Mouse (Mus musculus): Measurements from ENCODE around the gene Zfp983. TPM values are rescaled to one million over a fixed set of nuclear protein-coding genes. Genes with fewer than 3 reads are reported as not detected.

Gene Zfp983
- polyA plus RNA-seq, 1 experiment from 2014 or later: 12.3 TPM

GRCm38 (mm10) chr17:21696073-21696472, 45.6 kb downstream of the Zfp983 start:
- Histone ChIP-seq H3K9me3 (no peaks in the 10 kb centered on the region), H3K27me3 (no peaks in the 10 kb centered on the region), H3K4me2 (no peak overlapping the region), H3K4me1 (replicated peaks) (no peaks in the 10 kb centered on the region), H3K9ac (no peak overlapping the region), H3K27ac (replicated peaks) (no peak overlapping the region), H3K36me3 (peaks cover 21% of the 10 kb centered on the region), H3K4me3 (no peak overlapping the region)
- no peak for ATAC-seq (ENCODE audit: low FRiP score, low read depth)

- H3K9me3 ChIP-seq: no peaks in the 10 kb centered on the region
- H3K4me2 ChIP-seq: no peak overlapping the region
- ATAC-seq (ENCODE audit: low FRiP score, low read depth): no peak
- no peak overlapping the region for H3K27ac ChIP-seq (replicated peaks)
- no peak overlapping the region for H3K9ac ChIP-seq
- 51% methylated on average over 5 of the region's 5 CpGs for WGBS
- no peaks in the 10 kb centered on the region for H3K36me3 ChIP-seq
- no peaks in the 10 kb centered on the region for H3K27me3 ChIP-seq
- no peak overlapping the region for H3K4me3 ChIP-seq
- peaks cover 5% of the 10 kb centered on the region; the same call in 1 of the 2 replicates for H3K4me1 ChIP-seq (replicated peaks)
Observed at GRCm38 (mm10) chr17:21702281-21703240, 52.1 kb downstream of the Zfp983 start.

GRCm38 (mm10) chr17:21703414-21703813, 53.0 kb downstream of the Zfp983 start:
- no peaks in the 10 kb centered on the region for H3K27me3 ChIP-seq
- peaks cover 7% of the 10 kb centered on the region for H3K4me1 ChIP-seq (replicated peaks)
- no peak for ATAC-seq (ENCODE audit: low FRiP score, low read depth)
- H3K9ac ChIP-seq: no peak overlapping the region
- H3K9me3 ChIP-seq: no peaks in the 10 kb centered on the region
- H3K36me3 ChIP-seq: no peaks in the 10 kb centered on the region
- no peak overlapping the region for H3K4me3 ChIP-seq
- WGBS: 82% methylated on average over 1 of the region's 1 CpGs
- H3K4me2 ChIP-seq: no peak overlapping the region
- no peak overlapping the region for H3K27ac ChIP-seq (replicated peaks)

GRCm38 (mm10) chr17:21707343-21707996, 57.0 kb downstream of the Zfp983 start, which contains the start of gene Zfp760:
Zfp760 (plus strand) TSS chr17:21707741.
- Histone ChIP-seq H3K4me2 (peak within 1 kb of the TSS; percentile 68), H3K4me1 (replicated peaks) (peaks cover 15% of the 10 kb centered on the region), H3K9me3 (no peaks in the 10 kb centered on the region), H3K4me3 (peak within 1 kb of the TSS; percentile 52), H3K9ac (peak within 1 kb of the TSS; percentile 59), H3K27ac (replicated peaks) (peak within 1 kb of the TSS; percentile 77), H3K27me3 (no peaks in the 10 kb centered on the region), H3K36me3 (peaks cover 5% of the 10 kb centered on the region; the same call in 1 of the 2 replicates)
- peak; percentile 99 for ATAC-seq (ENCODE audit: low FRiP score, low read depth)
- WGBS: 3% methylated on average over 26 of the region's 26 CpGs

- Histone ChIP-seq H3K4me2 (peak overlapping the region; percentile 68), H3K27me3 (no peaks in the 10 kb centered on the region), H3K27ac (replicated peaks) (no peak overlapping the region), H3K36me3 (peaks cover 8% of the 10 kb centered on the region), H3K9ac (peak overlapping the region; percentile 59), H3K4me3 (peak overlapping the region; percentile 52), H3K4me1 (replicated peaks) (peaks cover 15% of the 10 kb centered on the region), H3K9me3 (no peaks in the 10 kb centered on the region)
- ATAC-seq (ENCODE audit: low FRiP score, low read depth): no peak
- WGBS: 22% methylated on average over 2 of the region's 2 CpGs
Observed at GRCm38 (mm10) chr17:21708401-21708800, 58.0 kb downstream of the Zfp983 start.

Other genes starting within 250 kb of the Zfp983 start
- gene Zfp54, start 227.4 kb upstream of the Zfp983 start, polyA plus RNA-seq (2015; fragmentation: Nextera tagmentation; extraction: Ambion mirVana): 4.4 and 5.7 TPM in 2 replicates
- 11.7 and 12.7 TPM in 2 replicates for gene Zfp51, start 200.2 kb upstream of the Zfp983 start, polyA plus RNA-seq (2015; fragmentation: Nextera tagmentation; extraction: Ambion mirVana)
- gene Zfp53, start 161.6 kb upstream of the Zfp983 start, polyA plus RNA-seq (2015; fragmentation: Nextera tagmentation; extraction: Ambion mirVana): 9.4 and 9.5 TPM in 2 replicates
- 2.2 and 2.3 TPM in 2 replicates for gene Zfp52, start 115.1 kb upstream of the Zfp983 start, polyA plus RNA-seq (2015; fragmentation: Nextera tagmentation; extraction: Ambion mirVana)
- 19.2 and 20.5 TPM in 2 replicates for gene Zfp948, start 83.6 kb upstream of the Zfp983 start, polyA plus RNA-seq (2015; fragmentation: Nextera tagmentation; extraction: Ambion mirVana)
- 14.3 and 17.4 TPM in 2 replicates for gene Gm10226, start 41.2 kb downstream of the Zfp983 start, polyA plus RNA-seq (2015; fragmentation: Nextera tagmentation; extraction: Ambion mirVana)
- 11.0 and 12.2 TPM in 2 replicates for gene Zfp760, start 57.1 kb downstream of the Zfp983 start, polyA plus RNA-seq (2015; fragmentation: Nextera tagmentation; extraction: Ambion mirVana)
- gene Zfp229, start 80.2 kb downstream of the Zfp983 start, polyA plus RNA-seq (2015; fragmentation: Nextera tagmentation; extraction: Ambion mirVana): 9.8 and 10.0 TPM in 2 replicates
- gene Zfp820, start 195.1 kb downstream of the Zfp983 start, polyA plus RNA-seq (2015; fragmentation: Nextera tagmentation; extraction: Ambion mirVana): 2.2 TPM in 2 replicates

Data from hindbrain, embryonic 15.5 days (tissue).